Mouse (Mus musculus): ENCODE results near the gene Ctse. TPM values are rescaled to one million over a fixed set of nuclear protein-coding genes. Genes with fewer than 3 reads are reported as not detected.

Gene Ctse
- polyA plus RNA-seq, 1 experiment = 6.4 TPM

GRCm38 (mm10) chr1:131641565-131641964 lies 3.5 kb downstream of the Ctse start:
- H3K27me3 ChIP-seq (ENCODE audit: control insufficient read depth, insufficient read depth, low read length) = no peaks in the 10 kb centered on the region
- DNase-seq = no peak
- no peak overlapping the region for H3K27ac ChIP-seq (ENCODE audit: control insufficient read depth, insufficient read depth, low read length)
- no peak for TF ChIP-seq POLR2A (IDR thresholded peaks at IDR 0.05; ENCODE audit: control insufficient read depth, extremely low read depth, insufficient read depth, low read length, poor library complexity)
- TF ChIP-seq CTCF (IDR thresholded peaks at IDR 0.05; ENCODE audit: borderline replicate concordance, control insufficient read depth, extremely low read depth, insufficient read depth, low read length, poor library complexity) = no peak
- H3K4me3 ChIP-seq (ENCODE audit: control insufficient read depth, insufficient read depth, low read length) = no peak overlapping the region
- H3K36me3 ChIP-seq (ENCODE audit: control insufficient read depth, insufficient read depth, low read length) = no peaks in the 10 kb centered on the region
- H3K4me1 ChIP-seq (replicated peaks; ENCODE audit: control insufficient read depth, insufficient read depth, low read length) = peaks cover 3% of the 10 kb centered on the region; the same call in 1 of the 2 replicates
- 97% methylated on average over 13 of the region's 13 CpGs for WGBS

DNA sequence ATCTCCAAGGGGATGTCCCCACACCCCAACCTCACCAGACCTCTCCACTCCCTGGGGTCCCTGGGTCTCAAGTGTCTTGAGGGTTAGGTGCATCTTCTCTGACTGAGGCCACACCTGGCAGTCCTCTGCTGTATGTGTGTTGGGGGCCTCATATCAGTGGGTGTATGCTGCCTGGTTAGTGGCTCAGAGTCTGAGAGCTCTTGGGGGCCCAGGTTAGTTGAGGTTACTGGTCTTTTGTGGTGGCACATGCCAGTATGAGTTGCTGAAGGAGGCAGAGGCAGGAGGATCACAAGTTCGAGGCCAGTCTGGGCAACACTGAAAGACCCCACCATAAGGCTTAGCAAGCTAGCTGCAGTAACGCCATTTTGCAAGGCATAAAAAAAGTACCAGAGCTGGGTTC lies 4.1 kb downstream of the Ctse start:
- peaks cover under 1% of the 10 kb centered on the region; the same call in 1 of the 2 replicates for H3K4me1 ChIP-seq (replicated peaks; ENCODE audit: control insufficient read depth, insufficient read depth, low read length)
- no peak for DNase-seq
- TF ChIP-seq POLR2A (IDR thresholded peaks at IDR 0.05; ENCODE audit: control insufficient read depth, extremely low read depth, insufficient read depth, low read length, poor library complexity) = no peak
- no peak for TF ChIP-seq CTCF (IDR thresholded peaks at IDR 0.05; ENCODE audit: borderline replicate concordance, control insufficient read depth, extremely low read depth, insufficient read depth, low read length, poor library complexity)
- H3K36me3 ChIP-seq (ENCODE audit: control insufficient read depth, insufficient read depth, low read length) = no peaks in the 10 kb centered on the region
- 93% methylated on average over 2 of the region's 2 CpGs for WGBS
- H3K27me3 ChIP-seq (ENCODE audit: control insufficient read depth, insufficient read depth, low read length) = no peaks in the 10 kb centered on the region
- H3K4me3 ChIP-seq (ENCODE audit: control insufficient read depth, insufficient read depth, low read length) = no peak overlapping the region
- no peak overlapping the region for H3K27ac ChIP-seq (ENCODE audit: control insufficient read depth, insufficient read depth, low read length)

DNA sequence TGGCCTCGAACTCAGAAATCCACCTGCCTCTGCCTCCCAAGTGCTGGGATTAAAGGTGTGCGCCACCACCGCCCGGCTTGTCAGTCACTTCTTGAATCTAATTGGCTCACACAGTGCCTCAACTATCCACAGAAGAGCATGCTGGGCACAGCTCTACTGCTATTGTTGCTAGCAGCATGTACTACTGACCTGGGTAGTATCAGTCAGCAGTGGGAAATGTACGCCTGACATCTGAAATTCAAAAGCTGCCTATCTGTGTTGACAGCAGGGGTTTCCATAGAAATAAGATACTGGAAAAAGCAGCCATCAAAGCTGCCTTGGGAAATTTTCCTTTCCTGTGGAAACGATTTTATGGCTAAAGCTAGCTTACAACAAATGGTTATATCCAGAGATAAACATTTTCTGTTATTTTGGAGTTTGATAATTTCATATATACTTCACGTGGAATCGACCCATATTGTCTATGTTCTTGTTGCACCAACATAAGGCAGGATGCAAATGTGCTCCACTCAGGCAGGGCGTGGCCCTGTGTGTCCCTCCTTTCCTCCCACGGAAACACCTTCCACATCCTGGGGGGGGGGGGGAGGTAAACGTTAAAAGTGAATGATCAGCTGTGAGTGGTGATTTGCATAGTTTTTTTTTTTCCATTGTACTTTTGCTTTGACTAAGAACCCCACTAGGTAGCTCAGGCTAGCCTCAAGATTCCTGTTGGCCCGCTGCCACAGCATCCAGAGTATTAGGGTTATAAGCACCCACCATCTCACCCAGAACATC lies 14.8 kb downstream of the Ctse start:
- peaks cover 2% of the 10 kb centered on the region; the same call in 1 of the 2 replicates for H3K4me1 ChIP-seq (replicated peaks; ENCODE audit: control insufficient read depth, insufficient read depth, low read length)
- TF ChIP-seq CTCF (IDR thresholded peaks at IDR 0.05; ENCODE audit: borderline replicate concordance, control insufficient read depth, extremely low read depth, insufficient read depth, low read length, poor library complexity) = no peak
- no peak for TF ChIP-seq POLR2A (IDR thresholded peaks at IDR 0.05; ENCODE audit: control insufficient read depth, extremely low read depth, insufficient read depth, low read length, poor library complexity)
- DNase-seq = no peak
- no peaks in the 10 kb centered on the region for H3K27me3 ChIP-seq (ENCODE audit: control insufficient read depth, insufficient read depth, low read length)
- H3K27ac ChIP-seq (ENCODE audit: control insufficient read depth, insufficient read depth, low read length) = peak overlapping the region; percentile 19; the same call in 1 of the 2 replicates
- WGBS = 74% methylated on average over 12 of the region's 12 CpGs
- H3K36me3 ChIP-seq (ENCODE audit: control insufficient read depth, insufficient read depth, low read length) = no peaks in the 10 kb centered on the region
- H3K4me3 ChIP-seq (ENCODE audit: control insufficient read depth, insufficient read depth, low read length) = no peak overlapping the region

- no peaks in the 10 kb centered on the region for H3K36me3 ChIP-seq (ENCODE audit: control insufficient read depth, insufficient read depth, low read length)
- DNase-seq = peak; percentile 0
- H3K27me3 ChIP-seq (ENCODE audit: control insufficient read depth, insufficient read depth, low read length) = no peaks in the 10 kb centered on the region
- WGBS = 92% methylated on average over 6 of the region's 6 CpGs
- no peak overlapping the region for H3K4me3 ChIP-seq (ENCODE audit: control insufficient read depth, insufficient read depth, low read length)
- H3K27ac ChIP-seq (ENCODE audit: control insufficient read depth, insufficient read depth, low read length) = no peak overlapping the region
- TF ChIP-seq POLR2A (IDR thresholded peaks at IDR 0.05; ENCODE audit: control insufficient read depth, extremely low read depth, insufficient read depth, low read length, poor library complexity) (no peak), CTCF (IDR thresholded peaks at IDR 0.05; ENCODE audit: borderline replicate concordance, control insufficient read depth, extremely low read depth, insufficient read depth, low read length, poor library complexity) (no peak)
- peaks cover 2% of the 10 kb centered on the region; the same call in 1 of the 2 replicates for H3K4me1 ChIP-seq (replicated peaks; ENCODE audit: control insufficient read depth, insufficient read depth, low read length)
Measured at GRCm38 (mm10) chr1:131655601-131656000, 17.5 kb downstream of the Ctse start.

DNA sequence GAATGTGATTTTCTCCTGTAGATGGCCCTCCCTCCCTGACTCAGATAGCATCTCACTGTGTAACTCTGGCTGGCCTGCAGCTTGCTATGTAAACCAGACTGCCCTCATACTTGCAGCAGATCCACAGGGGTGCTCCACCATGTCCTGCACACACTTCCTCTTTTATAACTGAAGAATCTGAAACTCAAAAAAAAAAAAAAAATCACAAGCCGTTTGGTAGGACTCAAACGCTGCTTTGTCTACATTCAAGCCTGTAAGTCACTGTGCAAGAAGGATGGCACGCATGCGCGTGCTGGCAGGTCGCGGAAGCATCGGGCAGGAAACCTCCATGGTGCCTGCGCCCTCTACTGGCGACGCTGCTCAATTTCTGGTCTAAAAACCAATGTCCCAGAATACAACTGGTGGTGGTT lies 19.8 kb downstream of the Ctse start:
- peak; percentile 97 for TF ChIP-seq CTCF (IDR thresholded peaks at IDR 0.05; ENCODE audit: borderline replicate concordance, control insufficient read depth, extremely low read depth, insufficient read depth, low read length, poor library complexity)
- TF ChIP-seq POLR2A (IDR thresholded peaks at IDR 0.05; ENCODE audit: control insufficient read depth, extremely low read depth, insufficient read depth, low read length, poor library complexity) = no peak
- peak; percentile 89 for DNase-seq
- Histone ChIP-seq H3K27ac (ENCODE audit: control insufficient read depth, insufficient read depth, low read length) (no peak overlapping the region), H3K4me1 (replicated peaks; ENCODE audit: control insufficient read depth, insufficient read depth, low read length) (peaks cover 2% of the 10 kb centered on the region; the same call in 1 of the 2 replicates), H3K4me3 (ENCODE audit: control insufficient read depth, insufficient read depth, low read length) (no peak overlapping the region), H3K36me3 (ENCODE audit: control insufficient read depth, insufficient read depth, low read length) (no peaks in the 10 kb centered on the region), H3K27me3 (ENCODE audit: control insufficient read depth, insufficient read depth, low read length) (no peaks in the 10 kb centered on the region)
- WGBS = under 1% methylated on average over 11 of the region's 11 CpGs

GRCm38 (mm10) chr1:131659512-131660085 lies 21.5 kb downstream of the Ctse start:
- Histone ChIP-seq H3K27me3 (ENCODE audit: control insufficient read depth, insufficient read depth, low read length) (no peaks in the 10 kb centered on the region), H3K4me1 (replicated peaks; ENCODE audit: control insufficient read depth, insufficient read depth, low read length) (no peaks in the 10 kb centered on the region), H3K36me3 (ENCODE audit: control insufficient read depth, insufficient read depth, low read length) (no peaks in the 10 kb centered on the region), H3K27ac (ENCODE audit: control insufficient read depth, insufficient read depth, low read length) (no peak overlapping the region), H3K4me3 (ENCODE audit: control insufficient read depth, insufficient read depth, low read length) (no peak overlapping the region)
- TF ChIP-seq CTCF (IDR thresholded peaks at IDR 0.05; ENCODE audit: borderline replicate concordance, control insufficient read depth, extremely low read depth, insufficient read depth, low read length, poor library complexity) (no peak), POLR2A (IDR thresholded peaks at IDR 0.05; ENCODE audit: control insufficient read depth, extremely low read depth, insufficient read depth, low read length, poor library complexity) (no peak)
- 69% methylated on average over 5 of the region's 5 CpGs for WGBS
- no peak for DNase-seq

Data from thymus, adult 2 months (tissue).